Mouse (Mus musculus): ENCODE results near the gene Skp2. TPM values are rescaled to one million over a fixed set of nuclear protein-coding genes. Genes with fewer than 3 reads are reported as not detected.

Gene Skp2
- total RNA-seq, 2 experiments from 2014 or later, result 1.5 to 2.3 TPM

- intact Hi-C loops (cut with DNase I), result no loop called here
- DNase-seq, result no peak
These were observed 36.4 kb downstream of the Skp2 start for GRCm38 (mm10) chr15:9118852-9119251.

- intact Hi-C loops (cut with DNase I), result no loop called here
- DNase-seq, result no peak
These were observed 40.6 kb downstream of the Skp2 start for GRCm38 (mm10) chr15:9114599-9114998.

GRCm38 (mm10) chr15:9114131-9114530 lies 41.1 kb downstream of the Skp2 start:
- DNase-seq, result no peak
- intact Hi-C loops (cut with DNase I), result no loop called here

GRCm38 (mm10) chr15:9113556-9113955 lies 41.7 kb downstream of the Skp2 start:
- DNase-seq, result no peak
- intact Hi-C loops (cut with DNase I), result no loop called here

GRCm38 (mm10) chr15:9111648-9112047 lies 43.6 kb downstream of the Skp2 start:
- no peak for DNase-seq
- intact Hi-C loops (cut with DNase I), result no loop called here

- intact Hi-C loops (cut with DNase I), result no loop called here
These were observed 44.5 kb downstream of the Skp2 start for GRCm38 (mm10) chr15:9110526-9111347.

GRCm38 (mm10) chr15:9106303-9107074 lies 48.7 kb downstream of the Skp2 start:
- DNase-seq, result no peak
- intact Hi-C loops (cut with DNase I), result no loop called here

More at GRCm38 (mm10) chr15:9110526-9111347, 44.5 kb downstream of the Skp2 start:
- DNase-seq, result no peak

GRCm38 (mm10) chr15:9100446-9101077 lies 54.7 kb downstream of the Skp2 start:
- intact Hi-C loops (cut with DNase I), result no loop called here
- no peak for DNase-seq

GRCm38 (mm10) chr15:9096865-9097264 lies 58.4 kb downstream of the Skp2 start:
- intact Hi-C loops (cut with DNase I), result no loop called here

GRCm38 (mm10) chr15:9094366-9094750 lies 60.9 kb downstream of the Skp2 start:
- DNase-seq, result peak; percentile 22 to 25
- intact Hi-C loops (cut with DNase I), result no loop called here

More at GRCm38 (mm10) chr15:9096865-9097264, 58.4 kb downstream of the Skp2 start:
- no peak for DNase-seq

GRCm38 (mm10) chr15:9093598-9094365 lies 61.4 kb downstream of the Skp2 start:
- no peak for DNase-seq
- intact Hi-C loops (cut with DNase I), result no loop called here

GRCm38 (mm10) chr15:9090662-9091061 lies 64.6 kb downstream of the Skp2 start:
- intact Hi-C loops (cut with DNase I), result no loop called here
- no peak for DNase-seq

- DNase-seq, result no peak
- intact Hi-C loops (cut with DNase I), result no loop called here
These were observed 66.0 kb downstream of the Skp2 start for GRCm38 (mm10) chr15:9089136-9089720.

- intact Hi-C loops (cut with DNase I), result no loop called here
- DNase-seq, result no peak
These were observed 66.5 kb downstream of the Skp2 start for GRCm38 (mm10) chr15:9088683-9089072.

GRCm38 (mm10) chr15:9087895-9088682 lies 67.1 kb downstream of the Skp2 start:
- no peak for DNase-seq
- intact Hi-C loops (cut with DNase I), result no loop called here

GRCm38 (mm10) chr15:9087421-9087820 lies 67.8 kb downstream of the Skp2 start:
- no peak for DNase-seq
- intact Hi-C loops (cut with DNase I), result no loop called here

GRCm38 (mm10) chr15:9086813-9087212 lies 68.4 kb downstream of the Skp2 start:
- no peak for DNase-seq
- intact Hi-C loops (cut with DNase I), result no loop called here

- intact Hi-C loops (cut with DNase I), result no loop called here
- DNase-seq, result peak in 1 of 2 experiments; percentile 33
These were observed 72.5 kb downstream of the Skp2 start for GRCm38 (mm10) chr15:9082753-9083152.

- intact Hi-C loops (cut with DNase I), result no loop called here
- no peak for DNase-seq
These were observed 73.9 kb downstream of the Skp2 start for GRCm38 (mm10) chr15:9081294-9081693.

Measured in heart, postnatal 14 days (tissue).